Mouse (Mus musculus) liver, embryonic 14.5 days (tissue): ENCODE data around the gene Malsu1. TPM values are rescaled to one million over a fixed set of nuclear protein-coding genes. Genes with fewer than 3 reads are reported as not detected.

Experiments
- ATAC-seq: fragments of 200-750 bp; cut with Nextera tagmentation; 2 replicates; pipeline ENCODE4 v1.8.0; 2017; ENCODE audit warnings: moderate number of reproducible peaks, mild to moderate bottlenecking, moderate library complexity; ENCODE audit not compliant: insufficient read depth
- DNase-seq, 3 experiments: peaks; one replicate each; pipeline ENCODE4 v3.0.0-alpha.2; 2012 to 2013; ENCODE audit warnings: low read depth in 3 of 3, low spot score in 3 of 3
- H3K27ac ChIP-seq: fragments of 300-500 bp; sonication (generic); 2 replicates; pipeline ENCODE4 v1.5.1; 2014; ENCODE audit warnings: moderate library complexity, mild to moderate bottlenecking, control low read depth, inconsistent platforms
- H3K27me3 ChIP-seq: fragments of 300-500 bp; sonication (generic); 2 replicates; pipeline ENCODE4 v1.6.1; 2014; ENCODE audit warnings: mild to moderate bottlenecking, low read length, moderate library complexity; ENCODE audit not compliant: control insufficient read depth, insufficient read depth
- H3K36me3 ChIP-seq: fragments of 300-500 bp; sonication (generic); replicated peaks from 2 replicates; pipeline ENCODE4 v1.6.1; 2014; ENCODE audit warnings: low read depth; ENCODE audit not compliant: control insufficient read depth, insufficient read depth
- H3K4me1 ChIP-seq, 2 experiments: fragments of 200-500 bp in 1 of 2; fragments of 300-500 bp in 1 of 2; sonication (generic) in 1 of 2; replicated peaks; 2 replicates each; pipeline ENCODE4 v1.6.1; 2012 to 2014; ENCODE audit warnings: antibody characterized with exemption in 1 of 2, inconsistent platforms in 1 of 2, low read length in 1 of 2; ENCODE audit not compliant: control insufficient read depth in 2 of 2, insufficient read depth in 2 of 2
- H3K4me2 ChIP-seq: fragments of 300-500 bp; sonication (generic); 2 replicates; pipeline ENCODE4 v1.6.1; 2014; ENCODE audit warnings: low read depth, mild to moderate bottlenecking, control low read depth, moderate library complexity
- H3K4me3 ChIP-seq, 2 experiments: fragments of 200-500 bp in 1 of 2; fragments of 300-500 bp in 1 of 2; sonication (generic) in 1 of 2; 2 replicates each; pipeline ENCODE4 v1.5.1; 2012 to 2014; ENCODE audit warnings: low read depth in 2 of 2, low read length in 2 of 2, mild to moderate bottlenecking in 2 of 2, control low read depth in 1 of 2, inconsistent platforms in 1 of 2, moderate library complexity in 1 of 2; ENCODE audit not compliant: insufficient read depth in 1 of 2
- H3K9ac ChIP-seq: fragments of 300-500 bp; sonication (generic); replicated peaks from 2 replicates; pipeline ENCODE4 v1.6.1; 2014; ENCODE audit warnings: mild to moderate bottlenecking, control low read depth, moderate library complexity
- H3K9me3 ChIP-seq: fragments of 300-500 bp; sonication (generic); 2 replicates; pipeline ENCODE4 v1.6.1; 2016; ENCODE audit warnings: low read length, mixed read lengths; ENCODE audit not compliant: control insufficient read depth
- CTCF ChIP-seq: IDR thresholded peaks from 2 replicates; pipeline ENCODE4 v1.5.1; 2016; ENCODE audit warnings: antibody characterized with exemption, low read depth, control low read depth
- EP300 ChIP-seq: IDR thresholded peaks from 2 replicates; pipeline ENCODE4 v1.6.1; 2016; ENCODE audit warnings: antibody characterized with exemption, low read depth
- WGBS: fragments of 180-500 bp; shearing (Covaris S2); extraction: QIAGEN DNeasy Blood & Tissue Kit; methylation state at CpG from one replicate; pipeline ENCODE4 v1.1.7; 2014; ENCODE audit not compliant: insufficient replicate concordance; 5-methylcytosine and 5-hydroxymethylcytosine counted together
- polyA plus RNA-seq, 2 experiments: library from polyadenylated mRNA; depleted of rRNA in 1 of 2; stranded (reverse) in 1 of 2; unstranded in 1 of 2; fragments of >200 nt; fragmentation: Nextera tagmentation in 1 of 2; extraction: Ambion mirVana in 1 of 2; gene quantifications; 2 replicates each; pipeline versions ENCODE4 v1.2.1 to v1.2.3; 2012 to 2014

The Malsu1 gene
- polyA plus RNA-seq (2012; rRNA removed) (4.9 and 10.7 TPM in 2 replicates), polyA plus RNA-seq (2014; fragmentation: Nextera tagmentation; extraction: Ambion mirVana) (41.3 and 44.1 TPM in 2 replicates)

GRCm38 (mm10) chr6:49073304-49074116 is at the start of gene Malsu1:
Gene Malsu1, plus strand, starts transcription at chr6:49073795.
- WGBS, result under 1% methylated on average over 49 of the region's 49 CpGs
- H3K27me3 ChIP-seq, result no peaks in the 10 kb centered on the region
- H3K4me2 ChIP-seq, result peak within 1 kb of the TSS; percentile 78
- no peaks in the 10 kb centered on the region for H3K9me3 ChIP-seq
- peak; percentile 81 to 85 (median 84) for DNase-seq
- H3K27ac ChIP-seq, result peak within 1 kb of the TSS; percentile 21; the same call in 1 of the 2 replicates
- peak within 1 kb of the TSS; percentile 69 for H3K9ac ChIP-seq
- no peaks in the 10 kb centered on the region for H3K36me3 ChIP-seq
- H3K4me1 ChIP-seq, result peaks cover 8% of the 10 kb centered on the region in 2 experiments
- peak; percentile 92 for ATAC-seq
- H3K4me3 ChIP-seq, result peak within 1 kb of the TSS; percentile 81 to 83
- TF ChIP-seq CTCF (no peak), EP300 (no peak)

- no peak overlapping the region for H3K27ac ChIP-seq
- TF ChIP-seq EP300 (no peak), CTCF (no peak)
- no peak overlapping the region for H3K9ac ChIP-seq
- 74% methylated on average over 7 of the region's 7 CpGs for WGBS
- no peaks in the 10 kb centered on the region for H3K4me1 ChIP-seq
- H3K9me3 ChIP-seq, result no peaks in the 10 kb centered on the region
- no peak for ATAC-seq
- no peak for DNase-seq
- H3K36me3 ChIP-seq, result no peaks in the 10 kb centered on the region
- no peaks in the 10 kb centered on the region for H3K27me3 ChIP-seq
- no peak overlapping the region for H3K4me3 ChIP-seq
- H3K4me2 ChIP-seq, result no peak overlapping the region
Measured at GRCm38 (mm10) chr6:49025290-49025689, 48.3 kb upstream of the Malsu1 start.

GRCm38 (mm10) chr6:49026496-49026895 is 47.1 kb upstream of the Malsu1 start:
- Histone ChIP-seq H3K4me1 (no peaks in the 10 kb centered on the region), H3K4me2 (no peak overlapping the region), H3K36me3 (no peaks in the 10 kb centered on the region), H3K27me3 (no peaks in the 10 kb centered on the region), H3K27ac (no peak overlapping the region), H3K9ac (no peak overlapping the region), H3K9me3 (no peaks in the 10 kb centered on the region), H3K4me3 (no peak overlapping the region)
- 26% methylated on average over 5 of the region's 5 CpGs for WGBS
- no peak for DNase-seq
- no peak for ATAC-seq
- TF ChIP-seq CTCF, result no peak
- TF ChIP-seq EP300, result no peak

DNA sequence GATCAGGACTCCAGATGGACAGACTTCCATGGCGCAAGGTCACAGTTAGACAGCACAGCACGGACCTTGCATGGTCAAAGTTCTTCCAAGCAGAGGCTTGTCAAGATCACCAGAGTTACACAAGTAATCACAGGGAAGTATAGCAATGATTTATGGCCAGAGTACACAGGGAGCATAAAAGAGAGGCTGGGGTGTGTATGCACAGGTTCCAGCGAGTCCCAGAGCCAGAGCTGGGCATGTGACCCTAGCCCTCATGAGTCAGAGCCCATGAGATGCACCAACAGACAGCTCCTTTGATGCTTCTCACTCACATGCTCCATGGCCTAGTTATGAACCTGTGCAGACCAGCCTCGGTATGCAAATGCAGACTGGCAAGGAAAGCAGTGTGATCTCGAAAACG is 45.6 kb upstream of the Malsu1 start:
- Histone ChIP-seq H3K9me3 (no peaks in the 10 kb centered on the region), H3K9ac (no peak overlapping the region), H3K27ac (no peak overlapping the region), H3K27me3 (no peaks in the 10 kb centered on the region), H3K4me1 (no peaks in the 10 kb centered on the region), H3K36me3 (no peaks in the 10 kb centered on the region), H3K4me3 (no peak overlapping the region), H3K4me2 (no peak overlapping the region)
- TF ChIP-seq CTCF (no peak), EP300 (no peak)
- 69% methylated on average over 6 of the region's 6 CpGs for WGBS
- ATAC-seq (no peak), DNase-seq (no peak)

- no peak for DNase-seq
- 76% methylated on average over 3 of the region's 3 CpGs for WGBS
- Histone ChIP-seq H3K4me3 (no peak overlapping the region), H3K4me2 (no peak overlapping the region), H3K36me3 (no peaks in the 10 kb centered on the region), H3K4me1 (no peaks in the 10 kb centered on the region), H3K27me3 (no peaks in the 10 kb centered on the region), H3K9ac (no peak overlapping the region), H3K9me3 (no peaks in the 10 kb centered on the region), H3K27ac (no peak overlapping the region)
- TF ChIP-seq CTCF (no peak), EP300 (no peak)
- no peak for ATAC-seq
Measured at GRCm38 (mm10) chr6:49028708-49029107, 44.9 kb upstream of the Malsu1 start.
